Mouse (Mus musculus) heart, embryonic 11.5 days (tissue): ENCODE measurements around the gene Cand1. TPM values are rescaled to one million over a fixed set of nuclear protein-coding genes. Genes with fewer than 3 reads are reported as not detected.

Experiments used
- ATAC-seq: fragments of 200-750 bp; cut with Nextera tagmentation; replicated peaks from 2 replicates; pipeline ENCODE4 v1.8.0; 2017; ENCODE audit warnings: moderate library complexity; ENCODE audit not compliant: insufficient number of reproducible peaks, low FRiP score, low TSS enrichment
- H3K27ac ChIP-seq: fragments of 300-500 bp; sonication (generic); 2 replicates; pipeline ENCODE4 v1.5.1; 2014; ENCODE audit warnings: mild to moderate bottlenecking, low read depth, low read length
- H3K27me3 ChIP-seq: fragments of 300-500 bp; sonication (generic); 2 replicates; pipeline ENCODE4 v1.6.1; 2014; ENCODE audit warnings: mild to moderate bottlenecking, low read length, mixed read lengths; ENCODE audit not compliant: control insufficient read depth, insufficient read depth
- H3K36me3 ChIP-seq: fragments of 300-500 bp; sonication (generic); 2 replicates; pipeline ENCODE4 v1.6.1; 2014; ENCODE audit warnings: mild to moderate bottlenecking, low read length, moderate library complexity, mixed read lengths; ENCODE audit not compliant: control insufficient read depth, insufficient read depth
- H3K4me1 ChIP-seq: fragments of 300-500 bp; sonication (generic); 2 replicates; pipeline ENCODE4 v1.6.1; 2014; ENCODE audit warnings: low read length; ENCODE audit not compliant: control insufficient read depth, insufficient read depth
- H3K4me2 ChIP-seq: fragments of 300-500 bp; sonication (generic); 2 replicates; pipeline ENCODE4 v1.6.1; 2014; ENCODE audit warnings: mild to moderate bottlenecking, moderate library complexity
- H3K4me3 ChIP-seq: fragments of 300-500 bp; sonication (generic); 2 replicates; pipeline ENCODE4 v1.5.1; 2014; ENCODE audit warnings: low read depth, low read length
- H3K9ac ChIP-seq: fragments of 300-500 bp; sonication (generic); 2 replicates; pipeline ENCODE4 v1.6.1; 2014; ENCODE audit warnings: mild to moderate bottlenecking, low read depth, low read length, moderate library complexity
- H3K9me3 ChIP-seq: fragments of 300-500 bp; sonication (generic); replicated peaks from 2 replicates; pipeline ENCODE4 v1.6.1; 2016; ENCODE audit warnings: low read length; ENCODE audit not compliant: control insufficient read depth
- WGBS: fragments of 180-500 bp; shearing (Covaris S2); extraction: QIAGEN DNeasy Blood & Tissue Kit; methylation state at CpG from one replicate; pipeline ENCODE4 v1.1.7; 2014; ENCODE audit not compliant: insufficient replicate concordance; 5-methylcytosine and 5-hydroxymethylcytosine counted together
- polyA plus RNA-seq: library from polyadenylated mRNA; unstranded; fragments of >200 nt; fragmentation: Nextera tagmentation; extraction: Ambion mirVana; gene quantifications from 2 replicates; pipeline ENCODE4 v1.2.1, GENCODE M21; 2014

Gene Cand1
- polyA plus RNA-seq, 1 experiment from 2014 or later, result 66.3 TPM

GRCm38 (mm10) chr10:119223686-119224085 is 16.2 kb downstream of the Cand1 start:
- 65% methylated on average over 4 of the region's 4 CpGs for WGBS
- ATAC-seq, result no peak
- peaks cover 12% of the 10 kb centered on the region for H3K4me1 ChIP-seq
- no peak overlapping the region for H3K9ac ChIP-seq
- peaks cover 15% of the 10 kb centered on the region for H3K36me3 ChIP-seq
- no peaks in the 10 kb centered on the region for H3K27me3 ChIP-seq
- H3K4me2 ChIP-seq, result no peak overlapping the region
- no peak overlapping the region for H3K4me3 ChIP-seq
- no peak overlapping the region for H3K27ac ChIP-seq
- no peaks in the 10 kb centered on the region for H3K9me3 ChIP-seq

GRCm38 (mm10) chr10:119221631-119222030 is 18.2 kb downstream of the Cand1 start:
- Histone ChIP-seq H3K4me3 (no peak overlapping the region), H3K27ac (no peak overlapping the region), H3K9ac (no peak overlapping the region), H3K9me3 (no peaks in the 10 kb centered on the region), H3K27me3 (no peaks in the 10 kb centered on the region), H3K4me1 (peaks cover 12% of the 10 kb centered on the region), H3K4me2 (no peak overlapping the region), H3K36me3 (peaks cover 17% of the 10 kb centered on the region)
- ATAC-seq, result no peak
- 65% methylated on average over 5 of the region's 5 CpGs for WGBS

- Histone ChIP-seq H3K4me2 (no peak overlapping the region), H3K4me1 (peaks cover 12% of the 10 kb centered on the region), H3K4me3 (no peak overlapping the region), H3K36me3 (peaks cover 11% of the 10 kb centered on the region), H3K27me3 (no peaks in the 10 kb centered on the region), H3K9me3 (no peaks in the 10 kb centered on the region), H3K27ac (no peak overlapping the region), H3K9ac (no peak overlapping the region)
- WGBS, result 79% methylated on average over 11 of the region's 11 CpGs
- ATAC-seq, result no peak
Observed at GRCm38 (mm10) chr10:119219415-119219814, 20.4 kb downstream of the Cand1 start.

- Histone ChIP-seq H3K36me3 (peaks cover 12% of the 10 kb centered on the region), H3K27ac (no peak overlapping the region), H3K4me1 (peaks cover 12% of the 10 kb centered on the region), H3K9me3 (no peaks in the 10 kb centered on the region), H3K4me2 (no peak overlapping the region), H3K4me3 (no peak overlapping the region), H3K9ac (no peak overlapping the region), H3K27me3 (no peaks in the 10 kb centered on the region)
- WGBS, result 90% methylated on average over 15 of the region's 15 CpGs
- ATAC-seq, result no peak
Observed at GRCm38 (mm10) chr10:119218274-119219080, 21.4 kb downstream of the Cand1 start.

- Histone ChIP-seq H3K4me3 (no peak overlapping the region), H3K4me2 (no peak overlapping the region), H3K9ac (no peak overlapping the region), H3K27me3 (no peaks in the 10 kb centered on the region), H3K27ac (no peak overlapping the region), H3K36me3 (peaks cover 39% of the 10 kb centered on the region), H3K9me3 (no peaks in the 10 kb centered on the region), H3K4me1 (no peaks in the 10 kb centered on the region)
- ATAC-seq, result no peak
- WGBS, result 87% methylated on average over 5 of the region's 5 CpGs
Observed at GRCm38 (mm10) chr10:119212443-119212842, 27.4 kb downstream of the Cand1 start.

GRCm38 (mm10) chr10:119211251-119211650 is 28.6 kb downstream of the Cand1 start:
- Histone ChIP-seq H3K9me3 (no peaks in the 10 kb centered on the region), H3K36me3 (peaks cover 36% of the 10 kb centered on the region), H3K4me1 (no peaks in the 10 kb centered on the region), H3K9ac (no peak overlapping the region), H3K4me2 (no peak overlapping the region), H3K27me3 (no peaks in the 10 kb centered on the region), H3K4me3 (no peak overlapping the region), H3K27ac (no peak overlapping the region)
- 88% methylated on average over 11 of the region's 11 CpGs for WGBS
- no peak for ATAC-seq

- H3K4me2 ChIP-seq, result no peak overlapping the region
- H3K9me3 ChIP-seq, result no peaks in the 10 kb centered on the region
- H3K27ac ChIP-seq, result no peak overlapping the region
- H3K36me3 ChIP-seq, result peaks cover 43% of the 10 kb centered on the region
- ATAC-seq, result no peak
- no peaks in the 10 kb centered on the region for H3K4me1 ChIP-seq
- H3K27me3 ChIP-seq, result no peaks in the 10 kb centered on the region
- no peak overlapping the region for H3K4me3 ChIP-seq
- 89% methylated on average over 8 of the region's 8 CpGs for WGBS
- H3K9ac ChIP-seq, result no peak overlapping the region
Observed at GRCm38 (mm10) chr10:119206309-119206932, 33.4 kb downstream of the Cand1 start.

- Histone ChIP-seq H3K4me3 (no peak overlapping the region), H3K27me3 (no peaks in the 10 kb centered on the region), H3K4me1 (no peaks in the 10 kb centered on the region), H3K27ac (no peak overlapping the region), H3K9ac (no peak overlapping the region), H3K36me3 (peaks cover 32% of the 10 kb centered on the region), H3K9me3 (no peaks in the 10 kb centered on the region), H3K4me2 (no peak overlapping the region)
- ATAC-seq, result no peak
- 87% methylated on average over 5 of the region's 5 CpGs for WGBS
Observed at GRCm38 (mm10) chr10:119205229-119205628, 34.6 kb downstream of the Cand1 start.
